Mouse (Mus musculus) urinary bladder, postnatal 36 days (tissue): ENCODE measurements around the gene Arhgap17.

ENCODE experiments used
- DNase-seq, 2 experiments: peaks; one replicate each; pipeline ENCODE4 v3.0.0; 2022; ENCODE audit warnings: low spot score in 2 of 2, mixed read lengths in 1 of 2

Gene Arhgap17

GRCm38 (mm10) chr7:123369759-123370481 lies at the start of gene Arhgap17, which contains the start of gene Lcmt1:
Gene Arhgap17, minus strand, starts transcription at chr7:123369915.
Gene Lcmt1, plus strand, starts transcription at chr7:123369784.
- DNase-seq: peak; percentile 95 to 96

- DNase-seq: no peak
Observed at GRCm38 (mm10) chr7:123417661-123418060, 47.9 kb upstream of the Arhgap17 start.

DNA sequence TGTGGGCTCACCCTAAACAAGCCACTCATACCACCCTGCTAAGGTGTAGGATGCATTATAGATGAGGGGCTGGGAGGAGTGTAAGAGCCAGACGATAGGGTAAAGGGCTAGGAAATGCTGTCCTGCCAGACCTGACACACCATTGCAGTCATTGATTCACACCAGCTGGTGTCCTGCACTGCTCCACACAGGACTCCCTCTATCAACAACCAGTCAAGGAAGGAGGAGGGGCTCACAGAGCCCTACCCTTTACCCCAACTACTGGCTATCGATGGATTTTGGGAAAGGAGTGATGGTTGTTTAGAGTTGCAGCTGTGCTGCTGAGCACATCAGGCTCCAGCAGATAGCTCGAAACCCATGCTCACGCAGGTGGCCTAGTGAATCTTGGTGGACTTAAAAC lies 47.1 kb upstream of the Arhgap17 start:
- DNase-seq: no peak

DNA sequence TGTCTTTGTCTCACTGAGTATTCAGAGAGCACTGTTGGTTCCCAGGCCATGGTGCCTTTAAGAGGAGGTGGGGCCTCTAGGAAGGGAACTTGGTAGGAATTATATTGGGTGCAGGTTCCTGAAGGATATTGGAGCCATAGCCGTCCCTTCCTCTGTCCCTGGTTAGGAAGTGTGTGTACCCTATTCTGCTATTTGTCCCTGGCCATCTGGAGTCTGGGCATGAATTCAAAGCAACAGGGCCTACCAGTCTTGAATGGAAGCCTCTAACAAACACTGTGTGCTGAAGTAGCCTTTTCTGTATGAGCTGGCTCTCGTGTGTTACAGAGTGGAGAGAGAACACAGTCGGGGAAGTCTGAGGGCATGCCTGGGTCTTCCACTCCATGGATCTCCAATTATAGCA lies 42.4 kb upstream of the Arhgap17 start:
- DNase-seq: no peak

DNA sequence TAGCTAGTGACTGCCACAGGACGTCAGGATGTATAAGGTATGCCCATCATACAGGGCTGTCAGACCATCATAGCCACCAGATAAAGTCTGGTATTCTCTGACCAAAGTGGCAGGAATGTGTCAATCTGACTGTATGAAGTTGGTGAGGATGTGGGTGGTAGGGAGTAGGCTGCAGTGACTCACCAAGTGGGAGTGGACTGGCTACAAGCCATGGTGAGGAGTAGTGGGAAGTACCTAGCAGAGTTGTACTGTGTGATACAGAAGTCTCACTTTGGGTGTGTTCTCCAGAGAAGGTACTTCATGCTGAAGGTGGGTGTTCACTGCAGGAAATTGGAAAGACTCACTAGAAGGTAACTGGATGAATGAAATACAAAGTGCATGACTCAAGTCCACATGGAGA lies 41.4 kb upstream of the Arhgap17 start:
- DNase-seq: peak in 1 of 2 experiments; percentile 50

GRCm38 (mm10) chr7:123410502-123410901 lies 40.8 kb upstream of the Arhgap17 start:
- no peak for DNase-seq

DNA sequence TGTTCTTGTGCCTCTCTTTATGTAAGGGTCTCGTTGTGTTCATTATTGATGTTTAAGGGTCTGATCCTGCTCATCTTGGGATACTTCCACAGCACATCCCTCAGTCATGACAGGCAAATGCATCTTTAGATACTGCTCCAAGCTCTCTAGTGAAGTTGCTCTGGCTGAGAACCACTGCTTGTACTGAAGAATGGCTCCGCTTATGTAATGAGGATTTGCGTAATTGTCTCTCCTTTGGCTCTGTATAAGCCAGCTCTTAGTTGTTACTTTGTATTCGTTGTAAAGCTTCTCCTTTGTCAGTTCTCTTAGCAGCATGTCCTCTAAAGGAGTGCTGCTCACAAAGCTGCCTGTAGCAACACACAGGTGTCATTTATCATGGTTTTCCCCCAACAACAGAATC lies 37.3 kb upstream of the Arhgap17 start:
- no peak for DNase-seq

DNA sequence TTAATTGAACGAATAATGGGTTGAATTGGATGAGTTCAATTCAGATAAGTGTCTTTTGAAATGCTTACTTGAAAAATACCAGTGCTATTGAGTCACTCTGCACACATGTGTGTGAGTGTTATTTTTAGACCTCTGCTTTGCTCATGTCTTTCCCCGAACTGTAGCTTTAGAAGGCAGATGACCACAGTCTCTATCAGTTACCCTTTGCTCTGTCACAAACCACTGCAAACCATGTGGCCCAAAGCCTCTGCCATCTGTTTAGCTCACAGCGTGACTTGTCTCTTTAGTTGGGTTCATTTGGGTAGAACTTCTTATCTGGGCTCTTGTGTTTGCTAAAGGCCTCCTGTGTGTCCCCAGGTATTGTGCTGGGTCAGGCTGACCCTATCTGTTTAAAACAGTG lies 35.9 kb upstream of the Arhgap17 start:
- no peak for DNase-seq

GRCm38 (mm10) chr7:123404198-123404597 lies 34.5 kb upstream of the Arhgap17 start:
- DNase-seq: no peak

DNA sequence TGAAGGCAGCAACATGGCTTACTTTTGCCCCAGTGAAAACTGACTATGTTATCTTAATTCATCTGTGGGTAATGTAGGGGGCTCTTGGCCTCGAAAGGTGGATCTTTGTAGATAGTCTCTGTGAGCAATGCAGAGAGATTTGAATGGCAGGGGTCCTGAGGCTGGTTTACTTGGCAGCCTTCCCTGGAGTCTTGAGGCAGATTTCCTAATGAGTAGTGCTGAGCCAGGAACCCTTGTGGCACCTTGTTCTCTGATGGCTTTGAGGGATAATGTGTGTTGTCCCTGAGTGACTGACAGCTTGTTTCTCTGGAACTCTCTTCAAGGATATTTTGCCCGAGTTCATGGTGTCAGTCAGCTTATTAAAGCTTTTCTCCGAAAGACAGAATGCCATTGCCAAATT lies 31.4 kb upstream of the Arhgap17 start:
- no peak for DNase-seq

- DNase-seq: no peak
Observed at GRCm38 (mm10) chr7:123399286-123399685, 29.6 kb upstream of the Arhgap17 start.

- DNase-seq: peak; percentile 28 to 49
Observed at GRCm38 (mm10) chr7:123398828-123399227, 29.1 kb upstream of the Arhgap17 start.

GRCm38 (mm10) chr7:123397931-123398330 lies 28.2 kb upstream of the Arhgap17 start:
- no peak for DNase-seq

DNA sequence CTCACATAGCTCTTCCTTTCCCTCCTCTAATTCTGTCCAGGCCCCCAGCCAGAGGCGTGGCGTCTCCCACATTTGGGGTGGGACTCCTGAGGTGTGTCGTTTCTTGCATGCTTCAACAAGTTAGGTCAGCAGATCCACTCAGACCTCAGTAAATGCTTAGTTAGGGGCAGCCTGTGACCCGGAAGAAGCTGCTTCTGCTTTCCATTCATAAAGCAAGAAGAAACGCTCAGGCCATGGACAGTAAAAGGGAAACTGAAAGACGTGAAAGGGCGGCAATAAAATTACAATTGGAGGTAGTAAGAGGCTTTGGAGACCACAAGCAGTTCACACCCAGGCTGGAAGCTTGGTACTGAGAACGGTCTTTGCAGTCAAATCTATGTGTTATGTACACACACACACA lies 27.7 kb upstream of the Arhgap17 start:
- no peak for DNase-seq

GRCm38 (mm10) chr7:123396900-123397299 lies 27.2 kb upstream of the Arhgap17 start:
- no peak for DNase-seq

DNA sequence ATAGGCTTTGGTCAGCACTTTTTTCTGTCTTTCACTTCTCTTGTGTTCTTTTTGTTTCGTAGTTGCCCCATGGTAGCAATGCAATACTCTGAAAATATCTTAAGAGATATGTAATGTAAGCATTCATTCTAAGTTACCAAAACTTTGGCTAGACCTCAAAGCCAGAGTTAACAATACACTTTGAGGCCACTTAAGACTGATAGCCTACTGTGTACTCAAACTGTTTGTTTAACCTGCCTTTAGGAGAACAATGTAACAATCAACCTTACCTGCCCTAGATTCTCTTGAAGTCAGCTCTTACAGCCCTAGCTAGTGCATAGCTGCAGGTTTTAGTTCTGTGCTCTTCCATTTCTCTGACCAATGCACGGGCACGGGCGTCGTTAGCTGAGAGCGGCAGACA lies 24.6 kb upstream of the Arhgap17 start:
- no peak for DNase-seq

GRCm38 (mm10) chr7:123389686-123390280 lies 20.1 kb upstream of the Arhgap17 start:
- no peak for DNase-seq

GRCm38 (mm10) chr7:123385693-123386407 lies 16.1 kb upstream of the Arhgap17 start:
- peak in 1 of 2 experiments; percentile 43 for DNase-seq

DNA sequence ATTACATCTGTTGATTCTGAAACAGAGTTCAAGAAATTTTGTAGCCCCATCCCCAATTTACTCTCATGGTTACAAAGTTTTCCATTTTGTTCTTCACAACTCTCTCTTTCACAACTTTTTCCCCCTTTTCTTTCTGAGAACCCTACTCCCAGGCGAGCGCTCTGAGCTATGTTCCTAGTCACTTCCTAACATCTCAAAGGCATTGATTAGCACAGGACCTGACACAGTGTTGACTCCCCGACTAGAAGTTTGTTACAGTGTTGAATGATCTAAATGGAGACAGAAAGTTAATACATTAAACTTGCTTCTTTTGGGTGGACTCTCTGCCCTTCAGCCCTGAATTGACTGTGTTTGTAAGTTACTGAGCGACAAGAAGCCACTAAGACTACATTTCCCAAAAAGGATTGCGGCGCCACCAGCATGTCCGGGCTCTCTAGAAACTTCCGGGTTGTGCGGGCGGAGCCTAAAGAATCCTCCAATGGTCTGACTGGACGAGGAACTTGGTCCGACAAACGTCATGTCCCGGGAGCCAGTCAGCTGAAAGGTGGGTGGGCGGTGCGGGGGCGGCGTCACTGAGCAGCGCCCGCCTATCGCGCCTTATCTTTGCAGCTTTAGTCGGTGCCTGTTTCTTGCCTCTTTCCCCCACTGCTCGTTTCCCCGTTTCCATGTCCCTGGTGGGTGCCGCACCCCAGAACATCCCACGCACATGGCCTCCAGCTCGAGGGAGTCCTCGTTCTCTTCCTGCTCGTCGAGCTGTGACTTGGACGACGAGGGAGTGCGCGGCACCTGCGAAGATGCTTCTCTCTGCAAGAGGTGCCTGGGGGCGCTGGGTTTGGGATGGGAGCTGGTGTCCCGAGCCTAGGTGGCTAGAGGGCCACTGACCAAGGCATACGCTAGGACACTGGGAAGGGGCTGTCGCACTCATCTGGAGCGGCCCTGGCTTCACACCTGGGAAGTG lies 8.0 kb upstream of the Arhgap17 start:
- peak; percentile 86 to 95 for DNase-seq

GRCm38 (mm10) chr7:123371501-123371900 lies 1.8 kb upstream of the Arhgap17 start:
- DNase-seq: no peak

DNA sequence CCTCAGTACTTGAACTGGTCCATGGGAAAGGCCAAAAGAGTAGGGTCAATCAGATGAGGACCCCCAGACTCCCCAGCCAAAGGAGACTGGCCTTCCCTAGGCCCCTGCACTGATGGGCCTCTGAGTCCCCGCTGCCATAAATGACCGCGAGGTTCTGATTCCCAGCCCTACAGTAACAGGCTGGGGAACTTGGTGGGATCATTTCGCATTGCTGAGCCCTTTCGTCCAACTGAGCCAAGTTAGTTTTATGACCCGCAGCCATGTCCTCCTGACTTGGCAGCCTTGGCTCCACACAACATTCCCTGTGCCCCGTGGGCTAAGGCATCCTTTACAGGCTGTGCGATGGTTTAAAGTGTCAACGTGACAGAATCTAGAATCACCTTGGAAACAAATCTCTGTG lies 985 bp upstream of the Arhgap17 start:
- DNase-seq: no peak
